Mouse (Mus musculus): ENCODE results near the gene Fcgr2b.
A peak's percentile ranks its signal among the peaks of the same experiment; 100 is the strongest.
"Not testable (repeated sequence)": the region's sequence is repeated elsewhere in the genome, so short reads cannot be mapped to it uniquely, and the experiment has no call there.

Fcgr2b gene

DNA sequence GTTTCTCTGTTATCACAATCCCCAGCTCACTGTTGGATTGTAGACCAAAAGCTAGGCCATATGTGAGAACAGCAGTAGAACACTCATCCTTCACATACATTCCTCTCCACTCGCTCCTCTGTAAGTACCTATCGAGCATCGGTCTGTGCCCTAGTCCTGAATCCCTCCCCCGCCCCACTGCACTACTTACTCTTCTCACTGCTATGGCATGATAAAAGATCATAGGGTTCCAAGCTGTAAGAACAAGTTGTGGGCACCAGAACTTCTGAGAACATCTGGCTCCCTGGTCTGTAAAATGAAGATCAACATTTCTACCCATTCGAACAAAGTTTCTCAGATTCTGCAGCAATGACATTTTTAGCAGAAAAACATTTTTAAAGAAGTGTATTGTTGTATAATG, at the start of gene Fcgr2b:
Gene Fcgr2b, minus strand, starts transcription at position 101 of the 400 bp plus-strand sequence.
- no peak for DNase-seq (ENCODE audit: extremely low read depth, low read depth)

DNA sequence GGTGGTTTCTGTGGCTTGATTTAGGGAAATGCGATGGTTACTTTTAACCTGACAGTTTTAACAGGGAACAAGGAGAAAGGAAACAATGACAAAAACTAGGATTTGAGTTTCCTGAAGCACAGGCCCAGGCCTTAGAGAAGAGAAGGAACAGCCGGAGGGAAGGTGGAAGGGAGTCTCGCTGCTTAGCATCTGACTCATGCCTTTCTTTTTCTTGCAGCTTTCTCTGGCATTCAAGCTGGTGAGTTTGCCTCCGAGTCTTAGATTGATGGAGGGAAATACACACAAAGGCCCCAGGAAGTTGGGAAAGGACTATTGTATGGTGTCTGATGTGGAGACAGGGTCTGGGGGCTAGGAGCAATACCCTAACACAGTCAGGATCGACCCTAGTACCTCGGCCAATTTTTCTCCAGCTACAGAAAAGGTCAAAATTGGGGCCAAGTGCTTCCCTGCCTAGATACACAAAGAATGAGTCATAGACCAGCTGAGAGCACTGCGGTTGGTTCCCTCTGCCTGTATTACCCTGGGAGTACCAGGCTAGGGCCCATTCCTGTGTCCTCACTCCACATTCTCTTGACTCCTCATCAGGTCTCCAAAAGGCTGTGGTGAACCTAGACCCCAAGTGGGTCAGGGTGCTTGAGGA, 43.1 kb upstream of the Fcgr2b start:
- no peak for DNase-seq (ENCODE audit: extremely low read depth, low read depth)

DNA sequence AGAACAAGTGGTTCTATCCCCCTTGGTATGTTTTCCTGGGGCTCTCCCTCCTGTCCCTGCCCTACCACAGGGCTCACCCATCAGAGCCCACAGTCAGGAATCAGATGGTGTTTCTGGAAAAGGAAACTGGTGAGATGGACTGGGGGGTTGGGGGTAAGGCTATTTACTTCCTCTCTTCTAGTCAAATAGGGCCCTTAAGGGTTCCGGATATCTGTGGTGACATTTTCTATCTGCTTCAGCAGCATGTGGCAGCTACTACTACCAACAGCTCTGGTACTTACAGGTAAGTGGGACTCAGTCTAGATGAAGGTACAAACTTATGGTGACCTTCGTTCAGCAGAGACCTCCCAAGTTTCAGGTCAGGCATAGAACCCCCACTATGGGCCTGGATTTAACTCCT, 42.4 kb upstream of the Fcgr2b start, which contains the start of gene Fcgr4:
Gene Fcgr4, plus strand, starts transcription at position 184 of the 400 bp plus-strand sequence.
- DNase-seq (ENCODE audit: extremely low read depth, low read depth) = no peak

DNA sequence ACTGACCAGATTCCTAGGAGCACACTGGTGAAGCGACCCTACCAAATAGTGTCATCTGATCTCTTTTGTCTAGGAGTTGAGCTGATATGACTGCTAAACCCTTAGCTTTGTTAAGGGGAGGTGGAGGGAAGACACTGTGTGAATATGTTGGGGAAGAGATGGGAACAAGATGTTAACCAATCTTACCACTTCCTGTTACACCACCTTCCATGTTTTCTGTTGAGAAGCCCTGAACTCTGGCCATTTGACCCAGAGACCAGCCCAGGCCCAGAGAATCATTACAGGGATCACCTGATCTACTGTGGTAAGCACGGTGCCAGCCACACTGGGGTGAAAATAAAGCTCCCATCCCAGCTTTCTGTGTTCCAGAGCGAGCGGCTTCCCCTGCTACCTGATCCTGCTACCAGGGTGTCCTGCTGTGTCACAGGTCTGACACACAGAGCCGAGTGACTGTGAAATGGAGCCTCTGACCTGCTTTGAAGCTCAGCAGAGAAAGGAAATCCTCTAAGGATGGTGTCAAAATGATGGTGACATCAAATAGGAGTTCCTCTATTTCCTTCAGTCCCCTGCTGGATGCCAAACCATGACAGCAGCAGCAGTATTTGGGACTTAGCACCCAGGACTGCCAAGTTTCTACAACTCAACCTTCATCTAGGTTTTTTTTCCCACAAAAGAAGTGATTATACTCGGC, 41.3 kb upstream of the Fcgr2b start:
- no peak for DNase-seq (ENCODE audit: extremely low read depth, low read depth)

DNA sequence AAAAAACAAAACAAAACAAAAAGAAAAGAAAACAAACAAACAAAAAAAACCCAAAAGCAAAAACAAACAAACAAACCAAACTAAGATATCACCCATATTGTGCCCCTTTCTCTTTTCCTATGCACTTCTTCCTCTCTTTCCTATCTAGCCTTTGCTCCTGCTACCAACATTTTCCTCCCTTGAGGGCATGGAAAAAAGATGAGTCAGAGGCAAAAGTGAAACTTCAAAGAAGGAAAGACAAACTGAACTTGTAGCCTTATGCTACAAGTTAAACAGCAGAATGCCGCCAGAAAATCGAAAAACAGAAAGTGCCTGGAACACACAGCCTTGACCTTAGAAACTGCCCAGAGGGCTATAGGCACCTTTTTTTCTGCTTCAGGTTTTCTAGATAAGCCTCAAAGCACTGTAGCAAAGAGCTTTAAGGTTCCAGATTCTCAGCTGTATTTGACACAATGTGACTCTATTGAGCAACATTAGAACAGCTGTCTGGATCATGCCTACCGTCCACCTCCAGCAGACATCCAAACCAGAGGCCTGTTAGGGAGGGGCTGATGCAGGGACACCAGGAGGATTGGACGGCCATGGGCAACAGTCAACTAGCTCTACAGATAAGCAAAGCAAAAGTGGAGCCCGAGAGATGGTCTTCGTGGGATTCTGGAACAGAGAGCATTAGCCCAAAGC, 40.5 kb upstream of the Fcgr2b start:
- no peak for DNase-seq (ENCODE audit: extremely low read depth, low read depth)

DNA sequence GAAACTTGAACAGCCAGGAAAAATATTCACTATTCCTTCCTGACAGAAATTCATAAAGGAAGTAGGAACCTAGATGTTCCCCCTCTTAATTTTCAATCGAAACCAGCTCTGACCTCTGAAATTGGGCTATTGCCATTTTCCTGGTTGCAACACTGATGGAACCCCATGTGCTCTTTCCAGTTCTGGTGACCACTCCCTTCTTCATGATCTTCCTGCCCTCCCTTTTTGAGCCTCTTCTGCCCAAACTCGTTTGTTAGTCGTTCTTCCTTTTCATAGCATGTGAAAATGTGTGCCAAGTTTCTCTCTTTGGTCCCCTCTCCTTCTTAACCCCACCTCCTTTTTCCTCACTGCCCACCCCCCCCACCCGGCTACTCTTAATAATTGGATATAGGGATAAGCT, 35.4 kb upstream of the Fcgr2b start:
- no peak for DNase-seq (ENCODE audit: extremely low read depth, low read depth)

DNA sequence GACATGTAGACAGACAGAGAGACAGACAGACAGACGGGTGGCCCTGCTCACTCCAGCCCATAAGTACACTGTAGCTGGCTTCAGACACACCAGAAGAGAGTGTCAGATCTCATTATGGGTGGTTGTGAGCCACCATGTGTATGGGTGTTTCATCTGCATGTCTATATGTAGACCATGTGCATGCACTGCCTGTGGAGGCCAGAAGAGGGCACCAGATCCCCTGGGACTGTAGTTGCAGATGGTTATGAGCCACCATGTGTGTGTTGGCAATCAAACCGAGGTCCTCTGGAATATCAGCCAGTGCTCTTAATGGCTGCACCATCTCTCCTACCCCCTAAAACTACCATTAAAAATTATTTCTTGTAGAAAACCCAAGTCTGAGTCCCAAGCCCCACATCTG, 30.6 kb upstream of the Fcgr2b start:
- peak; percentile 26 for DNase-seq (ENCODE audit: extremely low read depth, low read depth)

DNA sequence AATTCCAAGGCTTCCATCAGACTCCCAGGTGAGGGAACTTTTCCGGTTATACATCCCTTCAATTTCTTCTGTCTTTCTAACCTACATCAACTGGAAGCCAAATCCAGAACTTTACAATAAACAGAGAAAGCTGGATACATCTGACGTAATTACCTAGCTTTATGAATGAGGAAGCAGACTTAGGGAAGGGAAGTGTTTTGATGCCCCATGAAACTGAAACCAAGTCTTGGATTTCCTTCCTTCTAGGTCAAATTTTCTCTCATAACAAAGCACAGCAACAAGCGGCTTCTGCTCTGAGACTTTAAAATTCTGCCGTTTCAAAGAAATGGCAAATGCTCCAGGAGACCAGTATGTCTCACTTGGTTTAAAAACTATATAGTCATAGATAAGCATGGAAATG, 30.0 kb upstream of the Fcgr2b start:
- DNase-seq (ENCODE audit: extremely low read depth, low read depth) = no peak

DNA sequence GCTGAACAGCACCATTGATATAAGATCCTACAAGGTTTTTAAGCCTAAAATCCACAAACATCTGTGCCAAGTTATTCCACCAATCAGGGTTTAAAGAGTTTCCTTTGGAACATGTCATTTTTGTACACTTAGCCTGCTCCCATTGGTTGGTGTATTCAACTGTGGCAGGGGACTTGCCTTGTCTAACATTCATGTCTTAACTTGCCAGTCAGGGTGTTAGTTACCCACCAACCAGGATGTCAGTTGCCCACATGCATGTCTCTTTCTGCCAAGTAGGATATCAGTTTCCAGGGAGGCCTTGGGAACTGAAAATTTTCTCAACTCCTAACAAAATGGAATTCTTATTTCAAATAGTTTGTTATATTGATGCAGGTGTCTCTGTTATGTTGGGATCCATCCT, 29.2 kb upstream of the Fcgr2b start:
- DNase-seq (ENCODE audit: extremely low read depth, low read depth) = no peak

DNA sequence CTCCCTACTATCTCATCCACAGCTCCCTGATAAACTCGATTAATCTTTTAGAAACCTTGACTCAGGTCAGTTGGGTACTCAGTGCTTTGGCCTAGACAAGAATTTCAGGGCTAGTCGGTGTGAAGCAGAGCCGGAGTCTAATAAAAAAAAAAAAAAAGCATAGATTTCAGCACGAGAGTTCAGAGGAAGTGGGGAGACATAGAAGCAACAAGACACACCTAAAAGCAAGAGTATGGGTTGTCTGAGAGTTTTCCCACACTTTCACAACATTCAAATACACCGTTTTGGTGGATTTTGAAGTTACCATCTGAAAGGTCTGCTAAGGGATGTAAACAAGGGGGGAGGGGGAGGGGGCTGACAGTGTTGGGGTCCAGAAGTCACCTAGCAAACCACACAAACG, 28.7 kb upstream of the Fcgr2b start:
- DNase-seq (ENCODE audit: extremely low read depth, low read depth) = no peak

DNA sequence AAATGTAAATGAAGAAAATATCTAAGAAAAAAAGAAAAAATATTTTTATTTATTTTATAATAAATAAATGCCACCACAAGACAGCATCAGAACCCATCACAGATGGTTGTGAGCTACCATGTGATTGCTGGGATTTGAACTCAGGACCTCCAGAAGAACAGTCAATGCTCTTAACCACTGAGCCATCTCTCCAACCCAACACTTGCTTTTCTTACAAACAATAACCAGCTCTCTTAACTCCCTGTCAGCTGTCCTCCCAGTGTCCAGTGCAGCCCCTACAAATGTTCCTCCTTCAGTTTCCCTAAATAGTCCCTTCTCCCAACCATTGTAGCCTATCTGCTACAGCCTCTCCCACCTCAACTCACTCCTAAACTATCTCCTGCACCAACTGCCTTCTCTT, 23.5 kb upstream of the Fcgr2b start:
- no peak for DNase-seq (ENCODE audit: extremely low read depth, low read depth)

DNA sequence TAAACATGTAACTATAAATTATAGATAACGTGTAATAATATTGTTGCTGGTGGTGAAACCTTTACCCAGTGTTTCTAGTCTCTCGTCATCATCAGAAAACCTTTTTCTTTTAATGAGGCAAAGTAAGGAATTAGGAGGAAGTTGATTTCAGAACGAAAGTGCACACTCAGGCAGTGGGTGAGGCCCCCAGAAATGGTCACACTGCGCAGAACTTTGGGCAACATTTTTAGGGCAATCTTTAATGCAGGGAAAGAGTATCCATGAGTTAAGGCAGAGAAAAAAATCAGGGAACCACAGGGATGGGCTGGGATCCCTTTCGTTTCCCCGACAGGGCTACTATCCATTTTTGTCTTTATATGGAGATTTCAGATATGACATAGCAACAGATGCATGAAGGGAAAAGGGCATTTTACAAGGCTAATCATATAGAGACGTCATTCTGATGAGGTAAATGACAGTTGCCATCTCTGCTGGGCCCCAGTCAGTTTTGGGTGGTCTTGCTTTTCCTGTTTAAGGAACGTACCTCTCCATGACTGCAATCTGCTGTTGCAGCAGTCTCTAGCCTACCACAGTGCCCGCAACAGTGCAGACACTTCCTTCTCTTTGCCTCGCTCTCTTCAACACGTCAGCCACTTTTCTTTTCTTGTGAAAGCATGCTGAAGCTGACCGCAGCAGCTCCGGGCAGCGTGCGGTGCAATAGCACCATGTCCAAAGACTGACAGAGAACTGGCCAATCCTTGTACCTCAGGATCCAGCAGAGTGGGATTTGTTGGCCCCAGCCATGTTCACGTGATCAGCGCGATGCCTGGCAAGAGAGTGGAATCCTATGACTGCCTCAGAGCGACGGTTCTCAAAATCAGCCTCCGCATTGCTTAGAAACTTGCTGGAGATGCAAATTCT, 21.7 kb upstream of the Fcgr2b start:
- peak; percentile 60 for DNase-seq (ENCODE audit: extremely low read depth, low read depth)

DNA sequence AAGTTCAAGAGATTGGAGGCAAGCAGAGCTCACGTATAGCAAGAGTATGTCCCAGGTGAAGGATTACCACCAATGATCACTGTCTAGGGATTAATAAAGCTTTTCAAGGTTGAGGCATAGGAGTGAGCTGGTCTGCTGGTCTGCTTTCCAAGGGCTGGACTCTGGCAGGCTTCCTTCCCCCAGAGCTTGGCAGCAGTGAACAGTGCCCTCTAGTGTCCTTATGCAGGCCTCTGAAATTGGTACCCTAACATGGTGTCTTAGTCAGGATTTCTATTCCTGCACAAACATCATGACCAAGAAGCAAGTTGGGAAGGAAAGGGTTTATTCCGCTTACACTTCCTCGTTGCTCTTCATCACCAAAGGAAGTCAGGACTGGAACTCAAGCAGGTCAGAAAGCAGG, 20.4 kb upstream of the Fcgr2b start:
- peak; percentile 56 for DNase-seq (ENCODE audit: extremely low read depth, low read depth)

DNA sequence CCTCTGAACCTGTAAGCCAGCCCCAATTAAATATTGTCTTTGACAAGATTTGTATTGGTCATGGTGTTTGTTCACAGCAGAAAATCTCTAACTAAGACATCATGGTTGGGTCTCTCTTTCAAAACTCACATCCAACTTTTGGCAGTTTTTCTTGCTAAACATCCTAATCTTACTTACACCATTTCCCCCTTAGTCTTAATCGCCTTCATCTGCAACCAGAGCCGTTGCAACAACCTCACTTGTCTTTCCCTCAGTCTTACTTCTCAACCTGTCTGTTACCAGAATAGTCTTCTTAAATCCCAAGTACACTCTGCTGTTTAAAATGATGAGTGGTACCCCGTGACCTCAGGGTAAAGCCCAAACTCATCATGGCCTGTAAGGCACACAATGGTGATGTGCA, 19.7 kb upstream of the Fcgr2b start:
- DNase-seq (ENCODE audit: extremely low read depth, low read depth) = no peak

DNA sequence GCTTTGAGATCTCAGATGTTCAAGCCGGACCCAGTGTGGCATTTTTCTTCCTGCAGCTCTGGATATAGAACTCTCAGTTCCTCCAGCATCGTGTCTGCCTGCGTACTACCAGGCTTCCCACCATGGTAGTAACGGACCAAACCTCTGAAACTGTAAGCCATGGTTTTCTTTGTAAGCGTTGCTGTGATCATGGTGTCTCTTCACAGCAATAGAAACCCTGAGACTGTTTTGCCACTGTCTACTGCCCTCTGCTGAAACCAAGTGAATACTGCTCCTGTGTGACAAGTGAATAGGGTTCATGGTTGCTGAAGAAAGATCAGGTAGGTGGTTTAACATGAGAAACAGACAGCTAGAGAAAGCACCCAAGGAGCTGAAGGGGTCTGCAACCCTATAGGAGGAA, 16.2 kb upstream of the Fcgr2b start:
- DNase-seq (ENCODE audit: extremely low read depth, low read depth) = peak; percentile 50

DNA sequence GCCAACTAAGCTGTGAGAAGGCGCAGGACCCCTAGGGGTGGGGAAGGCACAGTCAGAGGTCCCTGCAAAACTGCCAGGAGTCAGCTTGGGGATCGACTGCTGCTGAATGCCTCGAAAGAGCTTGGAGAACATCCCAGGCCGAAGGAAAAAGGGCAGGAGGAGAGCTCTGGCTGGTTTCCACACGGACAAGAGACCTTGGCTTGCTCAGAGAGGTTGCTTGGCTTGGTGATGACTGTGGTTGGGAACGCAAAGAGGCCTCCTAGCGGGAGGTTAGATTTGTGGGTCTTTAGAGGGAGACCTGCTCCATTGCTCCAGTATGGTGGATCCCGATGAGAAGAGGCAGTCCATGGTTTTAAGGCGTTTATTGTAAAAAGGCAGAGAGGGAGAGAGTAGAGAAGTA, 13.3 kb upstream of the Fcgr2b start:
- DNase-seq (ENCODE audit: extremely low read depth, low read depth) = no peak

DNA sequence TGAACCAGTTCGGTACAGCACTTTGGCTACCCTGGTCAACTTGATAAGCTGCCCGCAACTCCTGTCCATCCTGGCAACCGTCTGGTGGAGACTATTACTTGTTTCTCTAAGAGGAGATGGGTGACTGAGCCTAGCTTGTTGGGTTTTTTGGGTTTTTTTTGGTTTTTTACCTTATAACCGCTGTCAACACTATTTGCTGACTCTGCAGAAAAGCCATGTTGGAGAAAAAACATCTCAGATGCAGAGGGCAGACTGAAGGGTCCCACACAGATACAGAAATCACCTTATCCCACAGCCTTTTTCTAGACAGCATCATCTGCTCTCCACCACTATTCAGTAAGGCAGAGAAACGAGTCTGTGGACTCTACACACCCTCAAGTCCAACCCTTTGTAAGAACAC, 9.5 kb upstream of the Fcgr2b start:
- no peak for DNase-seq (ENCODE audit: extremely low read depth, low read depth)

DNA sequence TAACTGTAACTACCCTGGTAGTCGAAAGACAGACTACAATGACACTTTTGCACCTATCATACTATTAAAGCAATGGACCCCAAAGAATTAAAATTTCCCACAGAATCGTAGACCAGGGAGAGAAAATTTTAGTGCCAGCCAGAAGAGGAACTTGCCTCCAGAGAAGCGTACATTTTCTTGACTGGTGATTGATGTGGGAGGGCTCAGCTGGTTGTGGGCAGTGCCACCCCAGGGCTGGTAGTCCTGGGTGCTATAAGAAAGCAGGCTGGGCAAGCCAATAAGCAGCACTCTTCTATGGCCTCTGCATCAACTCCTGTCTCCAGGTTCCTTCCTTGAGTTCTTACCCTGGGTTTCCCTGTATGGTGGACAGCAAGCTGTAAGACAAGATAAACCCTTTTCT, 8.7 kb upstream of the Fcgr2b start:
- no peak for DNase-seq (ENCODE audit: extremely low read depth, low read depth)

DNA sequence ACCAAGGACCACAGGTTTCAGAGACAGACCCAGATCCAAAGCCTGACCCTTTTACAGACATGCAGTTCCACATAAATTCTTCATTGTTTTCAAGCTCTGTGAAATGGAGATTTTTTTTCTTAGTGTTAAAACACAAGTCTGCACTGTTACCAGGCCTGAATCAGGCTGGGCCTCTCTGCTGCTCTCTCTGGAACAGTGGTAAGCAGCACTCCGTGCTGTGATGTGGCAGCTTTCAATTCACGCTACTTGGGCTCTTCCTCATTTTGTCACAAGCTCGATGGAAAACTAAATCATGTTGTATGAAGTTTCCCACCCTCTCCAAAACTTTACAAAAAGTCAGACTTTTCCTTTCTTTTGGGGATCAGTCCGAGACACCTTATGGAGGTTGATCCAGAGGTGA, 6.7 kb upstream of the Fcgr2b start:
- no peak for DNase-seq (ENCODE audit: extremely low read depth, low read depth)

DNA sequence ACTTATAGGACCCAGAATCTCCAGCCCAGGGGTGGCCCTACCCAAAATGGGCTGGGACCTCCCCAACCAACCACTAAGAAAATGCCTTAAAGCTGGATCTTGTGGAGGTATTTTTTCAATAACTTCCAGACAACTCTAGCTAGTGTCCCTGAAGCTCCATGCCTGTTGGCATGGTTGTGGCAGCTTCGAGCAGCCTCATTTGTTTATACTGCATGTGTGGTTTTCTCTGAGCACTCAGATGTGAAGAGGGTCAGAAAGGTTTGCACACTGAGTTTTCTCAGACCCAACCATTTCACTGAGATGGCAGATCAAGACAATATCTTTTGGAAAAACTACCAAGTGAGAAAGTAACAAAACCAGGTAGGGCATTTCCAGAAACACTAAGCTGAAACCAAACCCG, 6.0 kb upstream of the Fcgr2b start:
- no peak for DNase-seq (ENCODE audit: extremely low read depth, low read depth)

DNA sequence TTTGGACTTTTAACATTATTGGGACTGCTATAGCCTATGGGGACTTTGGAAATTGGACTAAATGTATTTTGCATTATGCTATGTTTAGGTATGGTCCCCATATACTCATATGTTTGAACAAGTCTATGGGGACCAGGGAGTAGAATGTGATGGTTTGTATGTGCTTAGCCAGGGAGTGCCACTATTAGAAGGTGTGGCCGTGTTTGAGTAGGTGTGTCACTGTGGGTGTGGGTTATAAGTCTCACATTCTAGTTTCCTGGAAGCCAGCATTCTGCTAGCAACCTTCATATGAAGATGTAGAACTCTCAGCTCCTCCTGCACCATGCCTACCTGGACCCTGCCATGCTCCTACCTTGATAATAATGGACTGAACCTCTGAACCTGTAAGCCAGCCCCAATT, 5.3 kb upstream of the Fcgr2b start:
- not testable (repeated sequence) for DNase-seq (ENCODE audit: extremely low read depth, low read depth)

DNA sequence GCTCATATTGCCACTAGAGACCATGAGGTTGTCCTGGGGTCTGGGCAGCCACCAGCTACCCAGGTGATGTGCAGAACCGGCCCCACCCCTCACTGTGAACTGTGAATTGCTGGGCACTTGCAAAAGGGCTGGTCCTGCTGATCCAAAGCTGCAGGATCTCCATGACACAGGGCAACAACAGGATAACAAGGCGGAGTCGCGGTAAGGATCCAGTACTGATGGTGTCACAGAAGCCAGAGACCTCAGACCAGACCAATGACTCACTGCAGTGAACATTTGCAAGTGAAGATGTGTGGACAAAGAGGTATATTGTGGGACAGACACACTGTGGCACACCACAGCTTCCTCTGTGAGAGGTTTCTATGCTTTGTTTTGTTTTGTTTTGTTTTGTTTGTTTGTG, 2.3 kb upstream of the Fcgr2b start:
- DNase-seq (ENCODE audit: extremely low read depth, low read depth) = no peak
